9 mouse cellular contexts compared by ENCODE assay signal in the genomic region with DNA sequence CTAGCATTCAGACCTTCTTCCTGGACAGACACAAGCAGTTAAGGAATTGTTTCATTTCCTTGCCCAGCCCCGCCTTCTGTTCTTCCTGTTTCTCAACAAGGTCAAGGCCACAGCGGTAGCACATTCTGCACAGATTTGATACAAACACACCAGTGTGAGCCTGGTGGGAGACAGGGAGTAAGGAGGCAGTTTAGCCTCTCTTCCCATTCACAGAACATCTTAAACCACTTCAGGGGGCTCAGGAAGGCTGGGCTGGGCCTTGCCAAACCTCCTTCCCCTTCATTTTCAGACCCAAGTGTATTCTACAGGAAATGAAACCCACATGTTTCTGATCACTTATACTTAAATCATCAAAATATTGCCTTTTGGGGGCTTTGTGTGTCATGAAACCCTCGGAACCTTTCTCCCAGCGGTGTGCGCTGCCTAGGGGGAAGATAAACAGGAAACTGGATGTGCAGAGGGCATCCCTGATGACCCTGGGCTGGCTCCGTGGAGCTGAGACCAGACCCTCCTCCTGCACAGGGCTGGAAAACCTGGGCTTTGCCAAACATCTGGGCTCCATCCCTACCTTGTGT.
A peak's percentile ranks its signal among the peaks of the same experiment; 100 is the strongest.
DNase-seq lines count a peak whose midpoint lies in the region; ATAC-seq and TF ChIP-seq lines count a peak whose summit lies in the region.
"Had no signal": no experiment of that assay in that cellular context is flagged by ENCODE, and none has a peak within 500 bp of the region (broad histone marks: within the 10 kb centered on the region; RNA-seq: fewer than 3 reads in every experiment).

No protein-coding gene starts in this region.

- TF ChIP-seq CTCF in hindbrain, postnatal 0 days (IDR thresholded peaks at IDR 0.05; ENCODE audit: low read depth), result no peak

- ATAC-seq in hindbrain, embryonic 11.5 days (ENCODE audit: low FRiP score), result no peak
- no peak for ATAC-seq in hindbrain, postnatal 0 days
- ATAC-seq in embryonic facial prominence, embryonic 14.5 days (ENCODE audit: low read depth), result peak; percentile 67
- no peak; the same call in 1 of the 2 replicates for ATAC-seq in intestine, embryonic 16.5 days

- DNase-seq in hindbrain, embryonic 11.5 days (ENCODE audit: low spot score), result peak; percentile 22
- DNase-seq in hindbrain, postnatal 0 days (ENCODE audit: low spot score), result no peak
- DNase-seq in embryonic facial prominence, embryonic 14.5 days (ENCODE audit: low spot score), result peak; percentile 79
- DNase-seq in kidney, postnatal 10 days, result peak; percentile 55
- peak; percentile 12 for DNase-seq in ovary, postnatal 36 days (ENCODE audit: low spot score)
- no peak for DNase-seq in left cerebral cortex, adult 18-20 months (ENCODE audit: low spot score in 2 of 2)
- DNase-seq in T-cell, adult 2 months (ENCODE audit: low spot score), result no peak
- DNase-seq: cerebellum, adult 2 months had no signal

- no peak overlapping the region for H3K4me3 ChIP-seq in hindbrain, embryonic 11.5 days (ENCODE audit: low read depth, low read length)
- H3K4me3 ChIP-seq in hindbrain, postnatal 0 days (ENCODE audit: low read length), result no peak overlapping the region
- no peak overlapping the region for H3K4me3 ChIP-seq in embryonic facial prominence, embryonic 14.5 days (ENCODE audit: low read depth, low read length)
- no peak overlapping the region for H3K4me3 ChIP-seq in intestine, embryonic 16.5 days (ENCODE audit: low read length)

- no peaks in the 10 kb centered on the region for H3K27me3 ChIP-seq in hindbrain, embryonic 11.5 days (ENCODE audit: control insufficient read depth, insufficient read depth, low read length)
- no peaks in the 10 kb centered on the region for H3K27me3 ChIP-seq in hindbrain, postnatal 0 days (ENCODE audit: insufficient read depth, low read length)
- peaks cover 5% of the 10 kb centered on the region; the same call in 1 of the 2 replicates for H3K27me3 ChIP-seq in embryonic facial prominence, embryonic 14.5 days (replicated peaks; ENCODE audit: control insufficient read depth, insufficient read depth, low read length)
- H3K27me3 ChIP-seq in intestine, embryonic 16.5 days (replicated peaks; ENCODE audit: control insufficient read depth, insufficient read depth, low read length), result no peaks in the 10 kb centered on the region

- no peaks in the 10 kb centered on the region for H3K4me1 ChIP-seq in hindbrain, embryonic 11.5 days (replicated peaks; ENCODE audit: control insufficient read depth, insufficient read depth, low read length)
- no peaks in the 10 kb centered on the region for H3K4me1 ChIP-seq in hindbrain, postnatal 0 days (ENCODE audit: insufficient read depth, low read length)
- peaks cover 8% of the 10 kb centered on the region; the same call in 1 of the 2 replicates for H3K4me1 ChIP-seq in embryonic facial prominence, embryonic 14.5 days (ENCODE audit: control insufficient read depth, insufficient read depth, low read length)
- peaks cover 4% of the 10 kb centered on the region; the same call in 1 of the 2 replicates for H3K4me1 ChIP-seq in intestine, embryonic 16.5 days (ENCODE audit: control insufficient read depth, insufficient read depth, low read length)

- H3K4me2 ChIP-seq in hindbrain, embryonic 11.5 days (replicated peaks; ENCODE audit: low read depth, low read length), result no peak overlapping the region
- H3K4me2 ChIP-seq in hindbrain, postnatal 0 days (ENCODE audit: low read depth, low read length), result no peak overlapping the region
- peak overlapping the region; percentile 13 for H3K4me2 ChIP-seq in embryonic facial prominence, embryonic 14.5 days (ENCODE audit: low read depth, low read length)
- H3K4me2 ChIP-seq in intestine, embryonic 16.5 days (ENCODE audit: low read depth, low read length), result no peak overlapping the region

- 64% methylated on average over 6 of the region's 6 CpGs for WGBS in hindbrain, embryonic 11.5 days
- 68% methylated on average over 6 of the region's 6 CpGs for WGBS in hindbrain, postnatal 0 days
- WGBS in embryonic facial prominence, embryonic 14.5 days, result 18% methylated on average over 6 of the region's 6 CpGs
- WGBS in intestine, embryonic 16.5 days, result 52% methylated on average over 6 of the region's 6 CpGs

- no peaks in the 10 kb centered on the region for H3K9me3 ChIP-seq in hindbrain, embryonic 11.5 days (ENCODE audit: control insufficient read depth, low read length)
- H3K9me3 ChIP-seq in hindbrain, postnatal 0 days (ENCODE audit: low read length), result no peaks in the 10 kb centered on the region
- H3K9me3 ChIP-seq in embryonic facial prominence, embryonic 14.5 days (ENCODE audit: control insufficient read depth, low read length), result no peaks in the 10 kb centered on the region
- no peaks in the 10 kb centered on the region for H3K9me3 ChIP-seq in intestine, embryonic 16.5 days (ENCODE audit: control insufficient read depth, low read length)

- H3K36me3 ChIP-seq in hindbrain, embryonic 11.5 days (ENCODE audit: control insufficient read depth, insufficient read depth, low read length), result no peaks in the 10 kb centered on the region
- H3K36me3 ChIP-seq in hindbrain, postnatal 0 days (ENCODE audit: insufficient read depth, low read length), result no peaks in the 10 kb centered on the region
- no peaks in the 10 kb centered on the region for H3K36me3 ChIP-seq in embryonic facial prominence, embryonic 14.5 days (ENCODE audit: control insufficient read depth, insufficient read depth, low read length)
- no peaks in the 10 kb centered on the region for H3K36me3 ChIP-seq in intestine, embryonic 16.5 days (ENCODE audit: control insufficient read depth, insufficient read depth, low read length)

- H3K27ac ChIP-seq in hindbrain, embryonic 11.5 days (ENCODE audit: low read depth, low read length), result no peak overlapping the region
- no peak overlapping the region for H3K27ac ChIP-seq in hindbrain, postnatal 0 days
- peak overlapping the region; percentile 30 for H3K27ac ChIP-seq in embryonic facial prominence, embryonic 14.5 days (replicated peaks; ENCODE audit: low read depth, low read length)
- no peak overlapping the region for H3K27ac ChIP-seq in intestine, embryonic 16.5 days (ENCODE audit: low read length)

- H3K9ac ChIP-seq in hindbrain, embryonic 11.5 days (ENCODE audit: low read depth, low read length), result no peak overlapping the region
- H3K9ac ChIP-seq in hindbrain, postnatal 0 days (replicated peaks; ENCODE audit: low read length), result no peak overlapping the region
- no peak overlapping the region for H3K9ac ChIP-seq in embryonic facial prominence, embryonic 14.5 days (ENCODE audit: low read depth, low read length)
- H3K9ac ChIP-seq in intestine, embryonic 16.5 days (ENCODE audit: low read depth, low read length), result no peak overlapping the region

Comparison
In these comparisons a context has a peak if more than half of its experiments do, and no peak if none do; other contexts are left out.
1. DNase-seq: peak in hindbrain, embryonic 11.5 days (single experiment), embryonic facial prominence, embryonic 14.5 days (single experiment), kidney, postnatal 10 days (single experiment) and ovary, postnatal 36 days (single experiment); none in hindbrain, postnatal 0 days (single experiment), left cerebral cortex, adult 18-20 months (0 of 2) and T-cell, adult 2 months (single experiment).